Mouse (Mus musculus) thymus, adult 18-20 months (tissue): ENCODE results near the gene Dpp8.

ENCODE experiments used
- DNase-seq, 2 experiments: peaks; one replicate each; pipeline ENCODE4 v3.0.0; 2022; ENCODE audit warnings: mixed read lengths in 2 of 2

Dpp8 gene

GRCm38 (mm10) chr9:65094237-65094636 lies 62.0 kb downstream of the Dpp8 start:
- no peak for DNase-seq

DNA sequence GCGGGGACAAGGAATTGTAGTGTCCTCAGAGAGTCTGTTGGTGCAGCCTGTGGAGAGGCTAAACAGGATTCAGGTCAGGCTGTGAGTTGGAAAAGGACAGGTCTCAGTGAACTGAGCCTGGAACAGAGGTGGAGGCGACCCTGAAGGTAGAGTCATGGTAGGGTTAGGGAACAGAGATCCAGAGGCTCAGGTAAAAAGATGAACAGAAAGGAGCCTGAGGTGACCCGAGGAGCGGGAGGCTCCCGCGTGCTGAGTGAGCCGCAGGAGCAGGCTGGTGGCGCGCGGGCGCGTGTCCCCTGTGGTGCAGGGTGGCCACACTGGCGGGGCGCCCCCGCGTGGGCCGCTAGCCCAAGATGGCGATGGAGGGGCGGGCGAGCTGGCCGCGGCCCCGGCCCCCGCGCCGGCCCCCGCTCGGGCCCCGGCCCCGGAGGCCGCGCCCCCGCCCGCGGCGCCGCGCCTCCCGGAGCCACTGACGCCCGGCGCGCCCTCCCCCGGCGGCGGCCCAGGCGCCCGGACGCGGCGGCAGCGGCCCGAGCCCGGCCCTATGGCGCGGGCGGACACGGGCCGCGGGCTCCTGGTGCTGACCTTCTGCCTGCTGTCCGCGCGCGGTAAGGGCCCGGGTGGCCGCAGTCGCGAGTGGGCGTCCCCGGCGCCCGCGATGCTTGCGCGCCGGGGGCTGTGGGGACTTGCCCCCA lies 68.9 kb downstream of the Dpp8 start, which contains the start of gene Igdcc4:
Gene Igdcc4, plus strand, starts transcription at position 496 of the 695 bp plus-strand sequence.
- DNase-seq, result no peak

- no peak for DNase-seq
These were observed 69.6 kb downstream of the Dpp8 start for GRCm38 (mm10) chr9:65101686-65102376.

GRCm38 (mm10) chr9:65102377-65103172 lies 70.4 kb downstream of the Dpp8 start:
- no peak for DNase-seq

DNA sequence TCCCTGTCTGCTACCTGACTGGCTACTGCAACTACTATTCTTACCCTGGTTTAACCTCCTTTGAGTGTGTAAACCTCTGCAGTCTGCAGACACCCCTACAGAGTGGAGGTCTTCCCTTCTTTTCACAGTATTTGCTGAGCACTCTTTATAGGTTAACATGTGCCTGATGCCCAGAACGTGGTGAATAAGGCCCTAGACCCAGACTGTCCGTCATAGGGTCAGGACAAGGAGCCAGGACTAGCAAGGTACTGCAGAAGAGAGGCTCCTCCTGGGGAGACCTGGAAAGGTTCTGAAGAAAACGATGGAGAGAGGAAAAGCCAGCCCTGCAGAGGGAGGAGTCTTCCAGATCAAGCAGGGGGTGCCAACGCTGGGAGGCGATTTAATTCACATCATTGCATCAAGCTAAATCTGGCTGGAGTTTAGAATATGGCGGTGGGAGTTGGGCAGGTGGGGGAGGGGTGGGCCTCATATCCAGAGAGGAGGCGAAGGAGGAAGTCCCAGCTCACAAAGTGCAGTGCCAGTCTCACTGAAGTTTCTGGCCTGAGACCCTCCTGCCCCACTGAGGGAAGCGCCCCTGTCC lies 71.0 kb downstream of the Dpp8 start:
- no peak for DNase-seq

- DNase-seq, result no peak
These were observed 74.6 kb downstream of the Dpp8 start for GRCm38 (mm10) chr9:65106821-65107220.

- DNase-seq, result no peak
These were observed 75.7 kb downstream of the Dpp8 start for GRCm38 (mm10) chr9:65107893-65108292.

DNA sequence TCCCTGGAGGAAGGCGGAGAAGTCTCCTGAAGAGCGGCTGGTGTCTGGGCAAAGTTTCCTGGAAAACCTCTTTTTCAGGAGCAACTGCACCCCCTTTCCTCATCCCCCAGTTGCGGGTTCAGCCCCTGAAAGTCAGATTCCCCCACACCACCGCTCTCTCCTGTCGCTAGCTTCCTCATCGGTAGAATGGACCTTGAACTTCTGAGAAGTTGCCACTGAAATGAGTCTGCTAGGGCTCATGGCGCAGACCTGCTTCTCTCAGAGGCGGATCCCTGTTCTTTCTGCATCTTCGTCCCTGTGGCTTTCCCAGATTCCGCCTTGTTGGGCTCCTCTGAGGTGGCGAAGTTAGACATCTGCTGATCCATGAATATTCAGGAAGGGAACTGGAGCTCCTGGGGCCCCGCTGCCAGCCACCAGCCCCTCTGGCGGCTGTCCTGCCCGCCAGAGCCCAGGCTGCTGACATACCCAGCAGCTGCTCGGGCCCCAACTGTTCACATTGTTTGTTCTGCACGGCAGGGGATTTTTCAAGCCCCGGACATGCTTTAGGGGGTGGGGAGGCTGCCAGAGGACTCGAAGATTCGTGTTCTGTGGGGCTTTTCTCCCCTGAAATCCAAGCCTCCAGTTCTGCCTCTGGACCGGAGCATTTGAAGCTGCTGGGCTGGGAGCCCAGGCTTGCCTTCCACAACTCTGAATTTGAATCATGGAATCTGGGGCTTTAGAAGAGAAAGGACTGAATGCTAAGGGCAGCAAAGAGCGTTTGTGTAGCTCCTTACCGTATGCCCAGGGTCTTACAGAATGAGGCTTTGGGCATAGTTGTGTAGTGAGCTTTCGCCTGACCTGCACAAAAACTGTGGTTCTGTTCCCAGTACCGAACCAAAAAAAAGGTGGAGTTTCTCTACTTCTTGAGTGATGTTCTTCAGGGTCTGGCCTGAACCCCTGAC lies 77.2 kb downstream of the Dpp8 start:
- no peak for DNase-seq

GRCm38 (mm10) chr9:65111698-65112097 lies 79.5 kb downstream of the Dpp8 start:
- no peak for DNase-seq

- DNase-seq, result no peak
These were observed 81.5 kb downstream of the Dpp8 start for GRCm38 (mm10) chr9:65113694-65114093.

DNA sequence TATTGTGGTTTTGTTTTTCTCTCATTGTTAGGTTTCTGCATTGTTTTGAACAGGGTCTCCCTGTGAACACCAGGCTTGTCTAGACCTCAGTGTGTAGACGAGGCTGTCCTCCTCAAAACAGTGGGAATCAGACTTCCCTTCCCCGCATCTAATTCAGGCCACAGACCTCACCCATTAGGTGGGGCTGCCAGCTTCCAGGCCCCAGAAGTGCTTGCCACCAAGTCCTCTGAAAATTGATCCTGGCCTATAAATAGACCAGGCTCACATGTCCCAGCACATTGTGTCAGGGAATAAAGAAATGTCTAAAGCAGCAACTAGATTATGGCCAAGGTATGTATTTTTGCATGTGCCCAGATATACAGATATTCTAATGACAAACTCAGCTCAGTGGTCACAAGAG lies 83.7 kb downstream of the Dpp8 start:
- no peak for DNase-seq

- DNase-seq, result no peak
These were observed 85.3 kb downstream of the Dpp8 start for GRCm38 (mm10) chr9:65117516-65117915.

DNA sequence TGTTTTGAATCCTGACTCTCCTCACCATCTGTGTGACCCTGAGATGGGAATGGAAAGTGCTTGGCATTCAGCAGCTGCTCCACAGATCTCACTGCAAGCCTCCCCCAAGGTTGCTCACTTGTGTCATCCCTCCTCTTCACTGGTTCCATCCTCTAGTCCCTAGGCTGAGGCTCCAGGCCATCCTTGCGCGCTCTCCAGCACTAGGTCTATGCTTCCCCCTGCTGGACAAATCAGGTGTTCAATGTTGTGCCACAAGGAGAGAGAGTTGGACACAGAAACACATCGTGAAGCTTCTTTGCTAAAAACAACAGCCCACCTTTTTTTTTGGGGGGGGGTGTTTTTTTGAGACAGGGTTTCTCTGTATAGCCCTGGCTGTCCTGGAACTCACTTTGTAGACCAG lies 88.7 kb downstream of the Dpp8 start:
- no peak for DNase-seq

DNA sequence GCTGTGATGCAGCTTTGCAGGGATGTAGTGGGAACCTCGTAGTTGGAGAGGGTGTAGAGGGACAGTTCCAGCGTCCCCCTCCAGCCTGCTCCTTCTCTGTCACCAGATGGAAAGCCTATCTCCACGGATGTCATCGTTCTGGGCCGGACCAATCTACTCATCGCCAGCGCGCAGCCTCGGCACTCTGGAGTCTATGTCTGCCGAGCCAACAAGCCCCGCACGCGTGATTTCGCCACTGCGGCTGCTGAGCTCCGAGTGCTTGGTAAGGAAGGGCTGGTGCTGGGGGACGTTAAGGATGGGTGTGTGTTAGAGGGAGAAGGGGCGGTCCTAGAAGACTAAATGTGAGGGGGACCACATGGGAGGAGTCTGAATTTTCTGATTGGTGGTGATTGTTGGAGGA lies 90.3 kb downstream of the Dpp8 start:
- DNase-seq, result no peak

GRCm38 (mm10) chr9:65123552-65124168 lies 91.4 kb downstream of the Dpp8 start:
- DNase-seq, result no peak

DNA sequence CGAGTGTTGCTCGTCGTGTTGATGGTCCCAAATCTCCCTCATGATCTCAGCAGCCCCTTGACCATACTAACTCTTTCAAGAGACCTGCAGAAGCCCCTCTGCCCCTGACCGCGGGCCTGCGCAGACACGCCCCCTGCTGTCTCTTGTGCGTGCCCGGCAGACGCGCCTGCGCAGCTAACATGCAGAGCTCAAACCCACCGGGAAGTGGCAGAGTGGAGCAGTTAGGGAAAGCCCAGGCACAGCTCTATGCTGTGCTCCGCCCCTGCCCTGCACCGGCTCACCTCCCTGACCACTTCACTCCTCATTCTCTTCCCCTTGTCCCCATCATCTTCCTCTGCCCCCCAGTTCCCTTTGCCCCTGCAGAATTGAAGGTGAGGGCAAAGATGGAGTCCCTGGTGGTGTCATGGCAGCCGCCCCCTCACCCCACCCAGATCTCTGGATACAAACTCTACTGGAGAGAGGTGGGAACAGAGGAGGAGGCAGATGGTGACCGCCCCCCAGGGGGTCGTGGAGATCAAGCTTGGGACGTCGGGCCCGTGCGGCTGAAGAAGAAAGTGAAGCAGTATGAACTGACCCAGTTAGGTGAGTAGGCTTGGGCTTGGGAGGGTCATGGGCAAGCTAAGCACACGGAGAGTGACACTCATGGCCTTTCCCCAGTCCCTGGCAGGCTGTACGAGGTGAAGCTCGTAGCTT lies 96.1 kb downstream of the Dpp8 start:
- DNase-seq, result peak; percentile 22 to 26

GRCm38 (mm10) chr9:65131717-65132116 lies 99.5 kb downstream of the Dpp8 start:
- DNase-seq, result no peak
